Mouse (Mus musculus) limb, embryonic 14.5 days (tissue): ENCODE measurements around the gene Epop. TPM values are rescaled to one million over a fixed set of nuclear protein-coding genes. Genes with fewer than 3 reads are reported as not detected.

Experiments
- ATAC-seq: fragments of 200-750 bp; cut with Nextera tagmentation; 2 replicates; pipeline ENCODE4 v1.8.0; 2017; ENCODE audit warnings: low read depth, moderate number of reproducible peaks, moderate TSS enrichment; ENCODE audit not compliant: low FRiP score
- DNase-seq: peaks from one replicate; pipeline ENCODE4 v3.0.0-alpha.2; 2015; ENCODE audit warnings: low spot score
- H3K27ac ChIP-seq: fragments of 300-500 bp; sonication (generic); replicated peaks from 2 replicates; pipeline ENCODE4 v1.5.1; 2014; ENCODE audit warnings: low read depth, mild to moderate bottlenecking, low read length, moderate library complexity, mixed read lengths
- H3K27me3 ChIP-seq: fragments of 300-500 bp; sonication (generic); 2 replicates; pipeline ENCODE4 v1.6.1; 2014; ENCODE audit warnings: low read length, mixed read lengths; ENCODE audit not compliant: control insufficient read depth, insufficient read depth
- H3K36me3 ChIP-seq: fragments of 300-500 bp; sonication (generic); 2 replicates; pipeline ENCODE4 v1.6.1; 2014; ENCODE audit warnings: mild to moderate bottlenecking, low read length, moderate library complexity, mixed read lengths; ENCODE audit not compliant: control insufficient read depth, insufficient read depth
- H3K4me1 ChIP-seq: fragments of 300-500 bp; sonication (generic); 2 replicates; pipeline ENCODE4 v1.6.1; 2014; ENCODE audit warnings: antibody characterized with exemption, low read length, mixed read lengths; ENCODE audit not compliant: control insufficient read depth, insufficient read depth
- H3K4me2 ChIP-seq: fragments of 300-500 bp; sonication (generic); replicated peaks from 2 replicates; pipeline ENCODE4 v1.6.1; 2014; ENCODE audit warnings: low read depth, mild to moderate bottlenecking, low read length, moderate library complexity; ENCODE audit not compliant: severe bottlenecking
- H3K4me3 ChIP-seq: fragments of 300-500 bp; sonication (generic); replicated peaks from 2 replicates; pipeline ENCODE4 v1.5.1; 2014; ENCODE audit warnings: low read length
- H3K9ac ChIP-seq: fragments of 300-500 bp; sonication (generic); 2 replicates; pipeline ENCODE4 v1.6.1; 2014; ENCODE audit warnings: mild to moderate bottlenecking, low read depth, low read length, moderate library complexity; ENCODE audit not compliant: severe bottlenecking
- H3K9me3 ChIP-seq: fragments of 300-500 bp; sonication (generic); 2 replicates; pipeline ENCODE4 v1.6.1; 2016; ENCODE audit warnings: low read length; ENCODE audit not compliant: control insufficient read depth
- POLR2A ChIP-seq: fragments of 200-500 bp; IDR thresholded peaks from 2 replicates; pipeline ENCODE4 v1.8.0; 2012; ENCODE audit warnings: inconsistent platforms, mild to moderate bottlenecking, moderate library complexity, borderline replicate concordance; ENCODE audit not compliant: insufficient read depth, insufficient read length; ENCODE audit errors: extremely low read depth
- WGBS: fragments of 180-500 bp; shearing (Covaris S2); extraction: QIAGEN DNeasy Blood & Tissue Kit; methylation state at CpG from one replicate; pipeline ENCODE4 v1.1.7; 2014; 5-methylcytosine and 5-hydroxymethylcytosine counted together
- polyA plus RNA-seq, 2 experiments: library from polyadenylated mRNA; depleted of rRNA in 1 of 2; stranded (reverse) in 1 of 2; unstranded in 1 of 2; fragments of >200 nt; fragmentation: Nextera tagmentation in 1 of 2; extraction: Ambion mirVana in 1 of 2; gene quantifications; 2 replicates each; pipeline versions ENCODE4 v1.2.1 to v1.2.3; 2012 to 2014

The Epop gene
- polyA plus RNA-seq, 2 experiments: 4.4 to 6.6 TPM

DNA sequence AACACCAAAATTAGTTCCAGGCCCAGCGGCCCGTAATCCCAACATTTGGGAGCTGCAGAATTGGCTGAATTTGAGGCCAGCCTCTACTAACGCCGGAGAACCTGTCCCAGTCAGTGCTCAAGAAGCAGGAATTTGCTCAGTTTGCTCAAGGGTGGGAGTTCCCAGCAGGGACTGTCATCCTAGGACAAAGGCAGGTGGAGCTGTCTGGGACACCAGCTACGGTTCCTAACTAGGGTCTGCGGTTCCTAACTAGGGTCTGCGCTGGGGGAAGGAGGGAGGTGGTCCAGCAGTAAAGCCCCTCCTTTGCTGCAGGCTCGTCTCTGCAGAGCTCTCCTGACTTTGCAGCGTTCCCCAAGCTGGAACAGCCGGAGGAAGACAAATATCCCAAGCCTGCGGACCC, 43.6 kb upstream of the Epop start:
- Histone ChIP-seq H3K36me3 (peaks cover 97% of the 10 kb centered on the region), H3K4me3 (no peak overlapping the region), H3K27me3 (no peaks in the 10 kb centered on the region), H3K9ac (no peak overlapping the region), H3K27ac (no peak overlapping the region), H3K9me3 (no peaks in the 10 kb centered on the region), H3K4me2 (no peak overlapping the region), H3K4me1 (no peaks in the 10 kb centered on the region)
- 86% methylated on average over 11 of the region's 11 CpGs for WGBS
- no peak for DNase-seq
- TF ChIP-seq POLR2A: no peak
- no peak for ATAC-seq

DNA sequence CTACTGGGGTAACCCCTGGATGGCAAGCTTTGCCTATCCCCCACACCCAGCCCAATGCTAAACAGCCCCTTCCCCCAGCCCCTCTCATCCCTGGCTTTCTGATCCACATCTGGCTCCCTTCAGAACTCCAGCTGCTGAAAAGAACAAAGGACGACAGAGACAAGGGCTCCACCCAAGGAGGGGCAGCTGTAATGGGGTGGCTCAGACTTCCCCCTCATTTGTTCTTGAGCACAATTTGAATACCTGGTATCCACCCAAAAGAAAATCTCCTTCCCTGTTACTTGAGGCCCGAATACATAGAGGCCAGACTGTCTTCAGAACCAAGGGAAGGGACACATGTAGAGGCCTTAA, 41.6 kb upstream of the Epop start:
- H3K9ac ChIP-seq: no peak overlapping the region
- ATAC-seq (no peak), DNase-seq (no peak)
- H3K4me1 ChIP-seq: no peaks in the 10 kb centered on the region
- H3K4me3 ChIP-seq: no peak overlapping the region
- H3K36me3 ChIP-seq: peaks cover 94% of the 10 kb centered on the region
- H3K27me3 ChIP-seq: no peaks in the 10 kb centered on the region
- H3K27ac ChIP-seq: no peak overlapping the region
- no peaks in the 10 kb centered on the region for H3K9me3 ChIP-seq
- 43% methylated on average over 2 of the region's 2 CpGs for WGBS
- H3K4me2 ChIP-seq: no peak overlapping the region
- TF ChIP-seq POLR2A: no peak

DNA sequence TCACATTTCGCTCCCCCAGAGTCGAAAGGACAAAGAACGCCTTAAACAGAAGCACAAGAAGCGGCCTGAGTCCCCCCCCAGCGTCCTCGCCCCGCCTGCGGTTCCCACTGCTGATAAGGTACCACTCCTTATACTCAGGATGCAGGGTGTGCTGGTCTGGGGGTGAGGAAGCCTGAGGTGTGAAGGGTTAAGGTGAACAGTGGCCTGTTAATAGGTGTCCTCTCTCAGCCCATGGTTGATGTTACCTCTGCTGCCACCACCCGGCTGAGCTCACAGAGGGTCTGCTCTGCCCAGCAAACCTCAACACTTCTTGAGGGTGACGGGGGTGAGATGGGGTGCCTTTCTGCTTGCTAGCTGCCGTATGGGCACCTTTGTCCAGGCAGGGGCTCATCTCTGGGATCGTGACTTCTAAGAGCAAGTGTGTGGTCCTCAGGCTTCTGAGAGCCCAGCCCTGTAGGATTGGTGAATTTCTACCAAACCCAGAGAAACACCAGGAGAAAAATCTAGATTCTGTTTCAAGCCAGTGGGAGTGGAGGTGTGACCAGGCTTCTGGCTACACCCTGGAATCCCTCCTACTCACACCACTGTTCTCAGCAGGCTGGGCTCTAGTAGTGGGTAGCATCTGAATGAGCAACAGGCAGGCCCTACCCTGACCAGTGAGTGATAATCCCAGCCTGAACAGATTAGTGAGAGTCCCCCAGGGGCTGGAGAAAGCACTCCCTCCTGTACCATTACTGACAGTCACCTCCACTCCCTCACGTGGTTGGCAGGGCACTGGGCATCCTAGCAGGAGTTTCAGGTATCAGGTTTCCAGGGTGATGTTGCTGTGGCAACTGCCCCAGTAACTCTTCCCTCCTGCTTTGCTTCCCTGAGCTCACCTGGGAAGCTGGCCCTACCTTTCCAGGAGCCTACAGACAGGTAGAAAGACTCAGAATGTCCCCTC, 41.0 kb upstream of the Epop start:
- Histone ChIP-seq H3K4me2 (no peak overlapping the region), H3K4me1 (no peaks in the 10 kb centered on the region), H3K9ac (no peak overlapping the region), H3K27me3 (no peaks in the 10 kb centered on the region), H3K4me3 (no peak overlapping the region), H3K36me3 (peaks cover 95% of the 10 kb centered on the region), H3K9me3 (no peaks in the 10 kb centered on the region), H3K27ac (0 out of 2 replicates have a peak overlapping the region, but pooled peaks have one; percentile 8)
- no peak for TF ChIP-seq POLR2A
- no peak for DNase-seq
- WGBS: 69% methylated on average over 13 of the region's 13 CpGs
- ATAC-seq: no peak

DNA sequence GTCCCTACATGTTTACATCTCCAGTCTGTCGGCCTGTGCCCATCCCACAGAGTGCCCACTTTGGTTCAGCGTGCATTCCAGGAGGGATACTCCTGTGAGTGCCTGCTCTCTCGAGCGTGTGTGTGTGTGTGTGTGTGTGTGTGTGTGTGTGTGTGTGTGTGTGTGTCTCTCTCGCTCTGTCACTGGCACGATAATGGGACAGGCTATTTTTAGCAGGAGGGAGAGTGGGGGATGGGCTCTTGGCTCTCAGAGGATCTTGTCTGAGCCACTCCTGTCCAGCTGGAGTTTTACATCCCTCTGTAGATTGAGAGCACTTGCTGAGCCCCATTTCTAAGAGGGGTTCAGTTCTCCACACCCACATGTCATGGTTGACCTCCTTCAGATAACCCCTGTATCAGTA, 40.3 kb upstream of the Epop start:
- WGBS: 46% methylated on average over 6 of the region's 6 CpGs
- Histone ChIP-seq H3K4me3 (no peak overlapping the region), H3K27ac (no peak overlapping the region)

DNA sequence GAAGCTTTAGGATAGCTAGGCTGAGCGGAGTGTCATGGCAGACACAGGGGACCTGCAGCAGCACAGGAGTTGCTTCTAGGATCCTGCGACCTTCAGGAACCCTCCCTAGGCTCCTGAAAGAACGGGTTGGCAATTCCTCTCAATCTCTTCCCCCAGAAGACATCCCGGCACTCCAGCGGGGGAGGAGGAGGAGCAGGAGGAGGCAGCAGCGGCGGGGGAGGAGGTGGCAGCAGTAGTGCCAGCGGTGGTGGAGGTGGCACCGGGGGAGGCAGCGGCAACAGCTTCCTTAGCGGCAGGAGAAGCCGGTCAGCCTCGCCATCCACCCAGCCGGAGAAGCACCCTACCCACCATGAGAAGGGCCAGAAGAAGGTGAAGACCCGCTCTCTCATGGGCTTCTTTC, 39.8 kb upstream of the Epop start:
- no peaks in the 10 kb centered on the region for H3K9me3 ChIP-seq
- no peak for TF ChIP-seq POLR2A
- no peak overlapping the region for H3K4me3 ChIP-seq
- ATAC-seq (no peak), DNase-seq (no peak)
- H3K27ac ChIP-seq: no peak overlapping the region
- WGBS: 67% methylated on average over 13 of the region's 15 CpGs
- H3K36me3 ChIP-seq: peaks cover 87% of the 10 kb centered on the region
- H3K4me1 ChIP-seq: peaks cover 4% of the 10 kb centered on the region
- no peak overlapping the region for H3K9ac ChIP-seq
- no peak overlapping the region for H3K4me2 ChIP-seq
- H3K27me3 ChIP-seq: no peaks in the 10 kb centered on the region

More for the DNA sequence above, 40.3 kb upstream of the Epop start:
- TF ChIP-seq POLR2A: no peak
- Histone ChIP-seq H3K9me3 (no peaks in the 10 kb centered on the region), H3K9ac (no peak overlapping the region), H3K4me1 (peaks cover 2% of the 10 kb centered on the region), H3K27me3 (no peaks in the 10 kb centered on the region), H3K4me2 (no peak overlapping the region), H3K36me3 (peaks cover 92% of the 10 kb centered on the region)
- ATAC-seq: no peak
- DNase-seq: peak; percentile 42
